Mouse (Mus musculus) heart, postnatal 0 days (tissue): ENCODE results near the gene Arid1b.

ENCODE experiments used
- CTCF ChIP-seq: IDR thresholded peaks from 2 replicates; pipeline ENCODE4 v1.5.1; 2016; ENCODE audit warnings: antibody characterized with exemption, control low read depth, low read depth
- EP300 ChIP-seq: IDR thresholded peaks from 2 replicates; pipeline ENCODE4 v1.6.1; 2016; ENCODE audit warnings: antibody characterized with exemption, low read depth

- TF ChIP-seq EP300 (no peak), CTCF (no peak)
Observed at GRCm38 (mm10) chr17:5065270-5065669, 71.1 kb downstream of the Arid1b start.
